Mouse (Mus musculus): ENCODE results near the gene Pde5a.

Pde5a gene

DNA sequence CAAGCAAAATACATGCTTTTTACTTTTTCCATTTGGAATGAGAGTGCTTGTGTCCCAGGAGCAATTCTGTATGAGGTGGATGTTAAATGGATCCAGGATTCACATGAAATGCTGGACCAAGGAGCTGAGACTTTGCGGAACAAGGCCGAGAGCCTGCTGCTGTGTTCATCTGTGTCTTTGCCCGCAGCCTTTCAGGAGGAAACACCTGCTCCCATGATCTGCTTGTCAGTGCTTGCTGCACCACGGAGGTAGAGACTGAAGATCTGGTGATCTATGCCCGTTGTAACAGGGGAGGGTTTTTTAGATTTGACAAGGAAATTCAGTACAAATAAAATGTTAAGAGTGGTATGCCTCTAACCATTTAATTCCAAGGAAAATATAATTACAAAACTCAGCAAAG is 39.1 kb downstream of the Pde5a start:
- no peak for DNase-seq

DNA sequence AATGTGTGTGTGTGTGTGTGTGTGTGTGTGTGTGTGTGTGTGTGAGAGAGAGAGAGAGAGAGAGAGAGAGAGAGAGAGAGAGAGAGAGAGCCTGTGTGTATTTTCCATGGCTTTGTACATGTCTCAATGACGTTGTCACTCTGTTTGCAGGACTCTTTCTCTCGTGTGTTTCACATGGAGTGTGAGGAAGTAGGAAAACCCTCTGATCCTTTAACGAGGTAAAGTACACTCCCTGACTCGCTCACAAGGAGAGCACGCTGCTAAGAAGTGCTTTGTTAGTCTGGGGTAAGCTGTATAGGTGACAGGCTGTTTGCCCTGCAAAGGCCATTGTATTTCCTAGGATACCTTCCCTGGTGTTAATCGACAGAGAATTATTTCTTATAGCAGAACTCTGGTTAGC is 52.7 kb downstream of the Pde5a start:
- no peak for DNase-seq

DNA sequence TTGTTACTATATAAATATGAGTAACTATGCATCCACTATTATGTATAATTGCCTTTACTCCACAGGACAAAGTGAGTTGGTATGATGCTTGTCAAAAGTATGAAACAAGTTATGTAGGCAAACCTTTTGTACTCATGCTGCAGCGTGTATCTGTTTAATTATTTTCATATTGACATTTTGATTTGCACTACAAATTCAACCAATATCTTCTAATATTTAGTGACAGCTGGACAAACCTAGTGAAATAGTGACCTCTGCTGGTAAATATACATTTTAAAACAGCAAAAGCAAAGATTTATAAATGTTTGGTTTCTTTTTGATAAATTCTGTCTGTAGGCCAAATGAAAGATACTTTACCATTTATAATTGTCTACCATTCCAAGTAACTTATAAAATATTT is 55.5 kb downstream of the Pde5a start:
- no peak for DNase-seq

DNA sequence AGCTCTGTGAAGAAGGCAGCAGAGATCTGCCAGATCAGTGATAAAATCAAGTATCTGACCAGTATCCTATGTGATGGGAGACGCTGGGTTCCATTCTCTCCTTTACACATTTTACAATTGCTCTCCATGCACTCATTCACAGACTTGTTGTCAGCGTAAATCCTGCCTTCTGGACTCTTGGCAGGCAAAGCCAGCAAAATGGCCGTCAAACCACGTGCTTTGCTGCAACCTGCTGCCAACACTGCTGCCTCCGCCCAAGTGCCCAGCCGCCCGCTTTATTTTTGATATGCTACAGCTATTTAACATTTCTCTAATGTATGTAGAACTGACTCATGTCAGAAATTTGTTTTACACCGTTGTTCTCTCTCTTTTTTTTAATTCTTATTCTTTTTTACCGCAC is 59.6 kb downstream of the Pde5a start:
- DNase-seq: no peak

DNA sequence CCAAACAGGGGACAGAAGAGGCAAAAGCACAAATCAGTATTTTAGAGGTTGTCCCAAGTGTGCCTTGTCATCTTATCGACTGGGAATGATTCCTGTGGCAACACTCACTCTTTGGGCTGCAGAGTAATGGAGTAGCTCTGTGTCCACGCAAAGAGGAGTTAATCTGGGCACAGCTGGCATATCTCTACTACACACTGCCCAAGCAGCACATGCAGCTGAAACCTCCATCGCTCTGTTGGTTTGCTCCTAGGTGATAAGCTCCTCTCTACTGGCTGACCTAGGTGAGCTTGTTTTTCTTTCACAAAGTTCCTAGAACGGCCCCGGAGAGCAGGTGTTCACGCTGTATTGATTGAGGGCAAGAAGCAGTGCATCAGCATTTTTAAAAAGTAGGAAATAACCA is 60.8 kb downstream of the Pde5a start:
- no peak for DNase-seq

DNA sequence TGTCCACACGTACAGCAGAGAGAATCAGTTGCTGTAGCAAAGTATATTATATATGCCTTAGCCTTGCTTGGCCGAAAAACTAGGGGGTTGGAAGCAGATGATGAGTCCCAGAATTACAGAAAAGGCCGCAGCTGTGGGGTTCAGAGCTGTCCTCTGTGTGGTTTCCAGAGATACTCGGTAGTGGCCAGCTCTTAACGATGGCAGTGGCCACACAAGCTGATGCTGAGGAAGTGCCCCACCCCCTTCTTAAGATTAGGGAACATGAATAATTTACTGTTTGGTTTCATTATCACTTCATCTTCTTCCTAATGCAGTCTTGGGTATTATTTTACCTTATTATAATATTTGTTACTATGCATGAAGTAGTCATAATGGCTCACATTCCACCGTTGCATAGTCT is 71.3 kb downstream of the Pde5a start:
- no peak for DNase-seq

DNA sequence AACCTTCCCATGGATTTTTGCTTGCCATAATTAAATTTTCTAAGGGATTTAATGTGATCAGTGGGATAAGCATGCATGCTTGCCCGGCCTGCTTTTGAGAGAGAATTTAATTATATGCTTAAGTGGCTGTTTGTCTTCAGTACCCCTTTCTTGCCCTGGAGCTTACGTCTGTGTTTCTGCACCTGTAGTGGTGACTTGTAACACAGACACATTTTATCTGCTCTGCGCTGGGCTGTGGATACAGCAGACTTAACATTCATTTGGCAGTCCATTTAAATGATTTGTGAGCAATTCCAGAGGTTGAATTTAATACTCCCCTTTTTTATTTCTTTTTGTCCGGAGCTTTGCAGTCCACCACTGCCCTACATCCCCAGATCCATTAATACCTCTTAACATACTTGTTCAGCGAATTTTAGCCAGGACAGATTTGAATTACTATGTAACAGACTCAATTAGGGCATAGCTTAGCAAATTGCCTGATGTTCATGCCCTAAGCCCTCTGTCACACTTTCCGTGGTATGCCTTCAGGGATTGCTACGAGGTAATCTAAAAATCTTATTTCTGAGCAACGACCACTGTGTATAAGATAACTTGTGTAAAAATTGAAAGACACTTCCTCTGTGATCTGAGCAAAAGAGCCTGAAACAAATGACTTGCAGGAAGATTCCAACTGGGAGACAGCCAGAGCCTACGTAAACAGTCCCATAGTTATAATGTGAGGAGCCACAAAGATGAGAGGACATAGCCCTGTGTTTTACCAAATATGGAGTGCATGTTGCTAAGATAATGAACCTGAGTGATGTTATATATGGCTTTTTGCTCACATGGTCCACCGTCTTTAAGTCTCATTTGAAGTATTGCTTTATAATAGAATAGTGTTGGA is 72.0 kb downstream of the Pde5a start:
- DNase-seq: no peak

DNA sequence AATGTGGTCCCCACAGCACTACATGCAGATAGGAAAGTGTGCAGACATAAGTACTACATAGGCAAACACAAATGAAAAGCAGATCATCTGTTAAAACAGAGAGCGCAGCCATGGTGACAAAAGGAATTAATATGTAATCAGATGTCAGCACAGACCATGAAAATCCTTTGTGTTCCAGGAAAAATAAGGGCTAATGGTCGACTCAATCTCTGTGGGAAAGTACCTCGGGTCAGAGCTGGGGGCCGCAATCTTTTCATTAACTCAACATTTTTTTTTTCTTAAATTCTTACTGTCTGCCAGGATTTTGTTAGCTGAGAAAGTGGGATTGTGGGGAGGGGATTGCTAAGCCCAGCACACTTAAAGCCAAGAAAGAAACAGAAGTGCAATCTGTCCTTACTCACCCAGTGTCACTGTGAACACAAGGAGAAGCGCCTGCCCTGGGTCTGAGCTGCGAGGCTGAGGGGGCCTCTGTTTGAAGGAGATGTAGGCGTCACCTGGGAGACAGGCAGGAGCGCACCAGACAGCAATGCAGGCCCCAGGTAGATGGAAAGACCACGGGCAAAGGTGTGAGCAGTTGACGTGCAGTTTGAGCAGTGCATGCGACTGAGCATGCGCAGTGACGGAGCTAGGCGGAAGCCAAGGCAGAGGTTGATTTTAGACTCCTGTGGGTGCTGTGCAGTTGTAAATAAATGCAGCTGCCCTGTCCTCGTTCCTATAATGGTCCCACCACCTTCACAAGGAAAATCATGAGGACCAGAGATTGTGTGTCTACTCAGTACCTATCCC is 72.9 kb downstream of the Pde5a start:
- no peak for DNase-seq

DNA sequence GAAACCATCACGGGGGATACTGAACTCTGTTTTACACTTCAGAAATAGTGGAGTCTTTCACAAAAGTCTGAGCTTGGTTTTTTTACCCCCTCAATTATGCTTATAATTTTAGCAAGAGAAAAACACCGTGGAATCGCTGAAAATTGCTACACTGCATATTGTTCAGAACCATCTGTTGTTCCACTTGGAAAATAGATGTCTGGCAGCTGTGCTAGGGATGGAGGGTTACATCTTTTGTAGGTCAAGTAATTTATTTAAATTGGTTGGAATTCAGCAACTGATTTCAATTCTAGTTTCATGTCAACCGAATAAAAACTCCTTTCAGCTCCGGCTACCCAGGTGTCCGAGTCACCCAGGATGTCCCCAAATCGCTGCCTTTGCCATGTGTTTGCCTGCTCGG is 78.6 kb downstream of the Pde5a start:
- no peak for DNase-seq

DNA sequence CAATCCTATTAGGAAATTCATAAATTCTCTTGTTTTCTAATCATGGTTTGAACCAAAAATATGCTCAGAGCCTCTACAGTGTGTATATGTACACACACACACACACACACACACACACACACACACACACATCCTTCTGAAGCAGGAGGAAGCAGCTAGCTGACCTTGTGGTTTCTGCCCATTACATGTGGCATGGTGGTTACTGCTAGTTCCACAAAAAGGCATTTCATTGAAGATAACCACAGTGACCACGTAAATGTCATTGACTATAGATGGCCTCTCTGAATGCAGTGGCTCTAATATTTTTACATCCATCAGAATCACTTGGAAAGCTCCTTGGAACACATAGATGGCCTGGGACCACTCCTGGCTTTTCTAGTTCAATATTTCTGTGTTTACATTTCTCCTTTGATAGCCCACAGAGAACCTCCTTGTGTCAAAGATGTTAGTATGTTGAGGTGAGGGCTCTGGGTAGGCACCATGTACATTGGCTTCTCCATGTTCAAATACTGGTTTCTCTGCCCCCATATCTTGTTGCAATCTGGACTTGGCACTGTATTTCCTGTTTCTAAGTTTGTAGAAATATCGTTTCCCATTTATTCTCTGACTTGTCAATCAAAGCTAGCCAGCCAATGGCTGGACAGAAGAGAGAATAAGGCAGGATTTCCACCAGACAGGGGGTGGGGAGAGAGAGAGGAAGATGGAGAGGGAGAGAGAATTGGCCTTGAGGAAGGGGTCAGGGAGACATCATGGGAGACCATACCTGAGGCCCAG is 81.5 kb downstream of the Pde5a start:
- no peak for DNase-seq

DNA sequence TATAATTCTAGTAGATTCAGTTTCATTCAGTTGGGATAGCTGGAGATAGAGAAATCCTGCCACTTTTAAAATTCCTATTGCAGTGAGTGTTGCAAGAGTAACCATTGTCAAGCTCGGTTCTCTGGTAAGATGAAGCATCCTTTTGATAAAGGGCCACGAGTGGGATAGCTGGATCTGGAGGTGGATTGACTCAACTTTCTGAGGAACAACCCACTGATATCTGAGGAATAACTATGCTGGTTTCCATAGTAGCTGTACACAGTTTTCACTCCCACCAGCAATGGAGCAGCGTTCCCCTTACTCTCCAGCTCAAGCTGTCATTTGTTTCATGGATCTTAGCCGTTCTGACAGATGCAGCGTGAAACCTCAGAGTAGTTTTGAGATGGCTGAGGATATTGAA is 82.2 kb downstream of the Pde5a start:
- DNase-seq: no peak

DNA sequence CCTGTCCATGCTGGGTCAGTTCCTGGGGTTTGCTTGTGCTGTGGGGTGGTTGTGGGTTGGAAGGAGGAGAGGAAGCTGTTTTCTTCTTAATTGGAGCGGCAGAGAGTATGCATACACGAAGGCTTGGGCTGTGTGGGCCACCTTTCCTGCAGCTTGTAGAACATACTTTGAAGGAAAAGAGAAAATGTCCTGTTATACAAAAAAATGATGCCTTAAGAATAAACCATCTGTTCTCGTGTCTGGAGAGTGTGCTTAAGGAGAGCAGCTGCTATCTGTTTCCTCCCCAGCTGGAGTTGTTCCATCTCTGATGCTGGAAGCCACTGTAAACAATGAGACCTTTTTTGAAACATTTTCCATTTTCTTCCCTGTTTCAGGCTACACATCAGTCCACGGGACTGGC is 85.8 kb downstream of the Pde5a start:
- DNase-seq: peak; percentile 55

DNA sequence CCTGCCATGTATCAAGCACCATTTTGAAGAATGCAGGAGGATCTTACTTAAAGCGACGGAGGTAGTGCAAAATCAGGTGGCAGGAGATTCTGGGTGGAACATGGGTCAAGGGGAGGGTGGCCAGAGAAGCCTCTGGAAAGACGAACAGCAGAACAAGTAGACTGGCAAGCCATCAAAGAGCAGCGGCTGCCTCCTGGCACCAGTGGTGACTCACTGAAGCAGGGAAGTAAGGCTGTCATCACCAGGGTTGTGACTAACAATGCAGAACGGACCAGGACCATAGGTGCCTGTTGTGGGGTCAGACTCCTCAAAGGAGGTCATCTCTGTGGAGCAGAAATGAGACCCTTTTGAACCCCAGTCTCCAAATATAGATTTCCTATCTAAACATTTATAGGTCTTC is 89.5 kb downstream of the Pde5a start:
- DNase-seq: no peak

DNA sequence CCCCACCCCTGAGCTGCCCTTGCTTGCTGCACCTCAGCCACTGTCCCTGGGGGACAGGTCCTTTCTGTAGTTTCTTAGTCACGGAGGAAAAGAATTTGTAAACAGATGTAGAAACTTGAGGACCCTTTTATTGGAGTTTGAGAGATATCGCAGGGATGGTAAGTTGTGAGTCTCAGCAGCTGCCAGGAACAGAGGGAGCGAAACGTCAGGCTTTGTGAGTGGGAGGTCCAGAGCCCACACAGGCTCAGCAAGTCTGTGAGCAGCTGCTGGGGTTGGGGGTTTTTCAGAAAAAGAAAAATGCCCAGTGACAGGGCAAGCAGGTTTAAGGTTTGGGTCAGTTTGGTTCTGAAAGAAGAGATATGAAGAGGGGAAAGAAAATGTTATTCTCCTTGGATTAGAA is 92.0 kb downstream of the Pde5a start:
- no peak for DNase-seq

DNA sequence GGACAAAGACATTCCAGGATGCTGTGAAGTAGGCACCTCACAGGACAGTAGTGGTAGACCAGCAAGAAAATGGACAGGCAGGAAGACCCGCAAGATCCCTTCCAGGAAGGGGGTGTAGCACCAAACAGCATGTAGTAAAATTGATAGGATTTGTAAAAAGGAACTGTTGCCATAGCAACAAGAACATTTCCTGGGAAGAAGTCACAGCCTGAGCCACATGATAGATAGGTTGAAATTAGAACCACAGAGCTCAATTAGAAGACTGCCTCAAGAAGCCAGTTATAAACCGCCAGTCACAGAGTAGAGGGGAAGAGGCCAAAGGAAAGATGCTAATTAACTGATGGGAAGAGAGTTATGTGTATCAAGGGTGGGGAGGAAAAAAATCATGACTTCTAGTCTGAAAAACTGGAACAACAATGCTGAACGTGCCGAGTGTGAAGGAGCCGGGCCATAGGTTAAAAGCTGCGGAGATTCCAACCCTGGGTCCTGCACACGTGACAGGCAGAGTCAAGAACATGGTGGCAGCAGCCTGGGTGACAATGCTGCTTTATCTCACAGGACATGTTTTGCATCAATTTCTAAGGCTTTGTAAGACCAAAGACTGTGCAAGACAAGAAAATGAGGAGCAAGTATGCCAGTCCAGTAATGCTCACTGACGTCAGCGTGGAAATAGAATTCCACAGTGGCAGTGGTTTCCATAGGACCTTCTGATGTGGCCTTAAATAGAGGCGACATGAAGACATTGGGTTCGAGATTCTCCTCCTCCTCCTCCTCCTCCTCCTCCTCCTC is 99.7 kb downstream of the Pde5a start:
- DNase-seq: no peak

DNA sequence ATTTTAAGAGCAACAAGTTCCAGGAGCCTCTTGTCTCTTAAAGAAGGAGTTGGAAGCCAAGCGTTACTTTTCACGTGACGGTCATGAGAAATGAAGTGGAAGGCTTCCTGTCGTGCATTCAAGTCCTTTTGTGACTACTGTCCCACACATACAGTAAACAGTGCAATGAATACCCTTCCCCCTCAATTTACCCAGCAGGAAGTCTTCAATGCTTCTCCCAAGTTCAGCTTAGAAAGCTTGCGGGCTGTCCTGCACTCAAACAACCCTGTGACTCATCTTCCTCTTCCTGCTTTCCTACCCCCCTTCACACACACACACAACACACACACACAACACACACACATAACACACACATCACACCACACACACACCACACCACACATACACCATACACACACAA is 105.8 kb downstream of the Pde5a start:
- no peak for DNase-seq

DNA sequence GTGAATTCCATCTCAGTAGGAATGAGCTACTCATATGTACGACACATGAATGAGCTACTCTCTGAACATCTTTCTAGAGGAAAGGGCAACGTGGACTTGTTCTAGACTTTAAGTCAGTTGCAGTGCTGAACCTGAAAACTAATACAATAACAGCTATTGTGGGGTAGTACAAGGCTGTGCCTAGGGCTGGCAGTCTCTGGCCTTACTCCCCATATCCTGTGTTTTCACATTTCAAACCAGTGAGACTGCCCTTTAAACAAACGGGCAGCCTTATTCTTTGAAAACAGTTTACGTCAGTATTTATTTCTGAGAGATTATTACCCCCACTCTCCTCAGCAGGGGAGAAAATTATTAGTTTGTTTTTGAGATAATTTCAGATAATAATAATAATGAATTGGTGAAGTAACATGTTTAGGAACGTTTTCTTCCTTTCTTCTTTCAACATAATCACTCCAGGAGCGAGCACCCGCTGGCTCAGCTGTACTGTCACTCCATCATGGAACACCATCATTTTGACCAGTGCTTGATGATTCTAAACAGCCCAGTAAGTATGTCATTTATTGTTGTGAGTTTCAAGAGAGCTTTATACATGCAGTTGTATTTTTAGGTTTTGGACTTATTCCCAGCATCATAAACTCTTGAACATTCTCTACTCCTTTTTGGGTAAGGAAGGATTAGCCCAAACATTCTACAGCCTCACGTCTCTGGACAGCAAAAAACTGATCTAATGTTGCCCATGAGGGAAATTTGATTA is 106.5 kb downstream of the Pde5a start:
- DNase-seq: no peak

DNA sequence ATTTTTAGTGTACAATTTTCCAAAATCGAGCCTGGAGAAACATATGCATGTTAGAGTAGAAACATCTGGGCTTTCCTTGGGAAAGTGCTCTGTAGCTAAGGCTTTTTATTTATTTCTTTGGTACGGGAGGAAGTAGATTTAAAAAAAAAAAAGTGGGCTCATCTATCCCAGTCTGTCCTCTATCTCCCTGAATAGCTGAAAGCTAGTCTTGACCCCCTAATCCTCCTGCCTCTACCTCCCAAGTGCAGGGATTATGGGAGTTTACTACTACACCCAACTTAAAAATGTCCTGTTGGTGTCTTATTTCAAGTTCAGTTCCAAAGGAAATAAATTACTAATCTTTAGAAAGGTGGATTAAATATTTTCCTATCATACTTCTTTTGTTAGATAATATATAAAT is 108.9 kb downstream of the Pde5a start:
- DNase-seq: no peak

DNA sequence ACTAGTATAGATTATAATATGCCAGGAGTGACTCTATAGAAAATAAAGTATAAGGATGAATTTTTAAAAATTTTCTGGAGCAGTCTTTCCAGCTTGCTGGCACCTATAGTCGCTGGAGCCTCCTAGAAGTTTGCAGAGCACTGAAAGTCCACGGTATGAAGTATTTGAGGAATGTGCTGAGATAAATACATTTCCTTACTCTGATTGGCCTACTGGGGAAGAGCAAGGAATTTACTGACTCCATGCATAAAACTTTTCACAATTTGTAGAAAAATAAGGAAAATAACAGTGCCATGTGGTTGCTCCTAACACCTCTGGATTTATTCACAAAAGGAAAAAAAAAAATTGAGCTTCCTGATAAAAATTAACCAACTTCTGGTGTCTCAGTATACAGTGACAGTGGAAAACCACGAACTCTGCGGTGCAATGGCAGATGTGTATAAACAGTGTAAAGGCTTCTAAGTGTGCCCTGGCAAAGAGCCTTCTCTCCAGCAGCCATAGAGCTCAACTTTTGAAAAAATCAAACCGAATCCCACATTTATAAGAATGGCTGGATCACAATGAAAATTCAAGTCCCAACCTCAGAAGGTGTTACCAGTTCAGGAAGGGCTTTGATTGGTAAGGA is 119.8 kb downstream of the Pde5a start:
- DNase-seq: no peak

DNA sequence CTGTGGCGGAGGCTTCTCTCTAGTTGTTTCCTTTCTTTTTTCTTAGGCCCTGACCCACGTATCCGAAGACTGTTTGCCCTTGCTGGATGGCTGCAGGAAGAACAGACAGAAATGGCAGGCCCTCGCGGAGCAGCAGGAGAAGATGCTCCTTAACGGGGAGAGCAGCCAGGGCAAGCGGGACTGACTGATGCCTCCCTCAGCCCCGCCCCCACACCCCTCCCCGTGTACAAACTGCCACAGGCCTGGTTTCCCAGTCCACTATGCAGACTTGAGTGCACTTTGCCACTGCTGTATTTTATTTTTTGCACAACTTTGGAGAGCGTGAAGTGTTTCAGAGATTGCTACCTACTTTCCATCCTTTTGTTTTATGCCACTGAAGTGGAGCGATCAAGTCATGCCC is 126.4 kb downstream of the Pde5a start:
- DNase-seq: no peak

DNA sequence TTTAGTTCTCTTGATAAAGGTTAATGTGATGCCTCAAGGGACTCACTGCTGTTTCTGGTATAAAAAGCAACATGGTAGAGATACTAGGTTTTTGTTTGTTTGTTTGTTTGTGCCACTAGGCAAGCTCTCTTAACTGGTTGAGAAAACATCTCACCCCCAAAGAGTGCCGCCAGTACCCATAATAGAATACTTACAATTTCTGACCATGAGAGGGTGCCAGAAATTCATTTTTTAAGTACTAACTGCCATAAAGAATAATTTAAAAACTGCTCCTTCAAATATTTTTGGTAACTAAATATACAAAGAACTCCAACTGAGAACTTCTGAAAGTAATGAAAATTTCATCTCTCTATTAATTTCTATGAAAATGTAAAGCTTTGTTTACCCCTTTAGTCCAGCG is 131.1 kb downstream of the Pde5a start:
- DNase-seq: no peak

Data from kidney, postnatal 10 days (tissue).